19 mouse cellular contexts compared by ENCODE assay signal in genomic region chr19:41086289-41086688, GRCm38 (mm10). TPM values are rescaled to one million over a fixed set of nuclear protein-coding genes. Genes with fewer than 3 reads are reported as not detected.
A peak's percentile ranks its signal among the peaks of the same experiment; 100 is the strongest.
DNase-seq lines count a peak whose midpoint lies in the region; ATAC-seq lines count a peak whose summit lies in the region.
"Had no signal": no experiment of that assay in that cellular context is flagged by ENCODE, and none has a peak within 500 bp of the region (broad histone marks: within the 10 kb centered on the region; RNA-seq: fewer than 3 reads in every experiment).

No protein-coding gene starts in this region.

- WGBS in forebrain, embryonic 11.5 days = 89% methylated on average over 6 of the region's 6 CpGs
- 81% methylated on average over 6 of the region's 6 CpGs for WGBS in forebrain, embryonic 12.5 days
- 84% methylated on average over 6 of the region's 6 CpGs for WGBS in neural tube, embryonic 11.5 days

- no peak overlapping the region for H3K4me3 ChIP-seq in forebrain, embryonic 11.5 days (ENCODE audit: low read depth, low read length)
- H3K4me3 ChIP-seq in forebrain, embryonic 12.5 days (replicated peaks) = no peak overlapping the region
- H3K4me3 ChIP-seq in neural tube, embryonic 11.5 days (ENCODE audit: low read depth, low read length) = no peak overlapping the region
- H3K4me3 ChIP-seq: embryonic facial prominence, embryonic 12.5 days; liver, embryonic 13.5 days had no signal

- H3K36me3 ChIP-seq in forebrain, embryonic 11.5 days (ENCODE audit: control insufficient read depth, insufficient read depth, low read length) = no peaks in the 10 kb centered on the region
- H3K36me3 ChIP-seq in forebrain, embryonic 12.5 days (replicated peaks) = no peaks in the 10 kb centered on the region
- no peaks in the 10 kb centered on the region for H3K36me3 ChIP-seq in neural tube, embryonic 11.5 days (ENCODE audit: control insufficient read depth, insufficient read depth, low read length)
- H3K36me3 ChIP-seq: embryonic facial prominence, embryonic 12.5 days; liver, embryonic 13.5 days had no signal

- H3K9ac ChIP-seq in forebrain, embryonic 11.5 days (ENCODE audit: low read length) = no peak overlapping the region
- no peak overlapping the region for H3K9ac ChIP-seq in forebrain, embryonic 12.5 days
- no peak overlapping the region for H3K9ac ChIP-seq in neural tube, embryonic 11.5 days (ENCODE audit: low read length)
- H3K9ac ChIP-seq: embryonic facial prominence, embryonic 12.5 days; liver, embryonic 13.5 days had no signal

- no peak overlapping the region for H3K27ac ChIP-seq in forebrain, embryonic 11.5 days (ENCODE audit: low read depth, low read length)
- H3K27ac ChIP-seq in forebrain, embryonic 12.5 days = no peak overlapping the region
- H3K27ac ChIP-seq in neural tube, embryonic 11.5 days (ENCODE audit: low read depth, low read length) = no peak overlapping the region
- H3K27ac ChIP-seq: embryonic facial prominence, embryonic 12.5 days; hindbrain, postnatal 0 days; liver, embryonic 13.5 days had no signal

- H3K27me3 ChIP-seq in forebrain, embryonic 11.5 days (ENCODE audit: control insufficient read depth, insufficient read depth, low read length) = no peaks in the 10 kb centered on the region
- peaks cover 28% of the 10 kb centered on the region for H3K27me3 ChIP-seq in forebrain, embryonic 12.5 days
- no peaks in the 10 kb centered on the region for H3K27me3 ChIP-seq in neural tube, embryonic 11.5 days (ENCODE audit: control insufficient read depth, insufficient read depth, low read length)

- H3K4me2 ChIP-seq in forebrain, embryonic 11.5 days (ENCODE audit: low read depth, low read length, severe bottlenecking) = no peak overlapping the region
- H3K4me2 ChIP-seq in forebrain, embryonic 12.5 days = no peak overlapping the region
- no peak overlapping the region for H3K4me2 ChIP-seq in neural tube, embryonic 11.5 days (ENCODE audit: low read depth)
- H3K4me2 ChIP-seq: embryonic facial prominence, embryonic 12.5 days; liver, embryonic 13.5 days had no signal

- no peak for DNase-seq in forebrain, embryonic 11.5 days (ENCODE audit: low spot score)
- DNase-seq in layer of hippocampus, adult 11-12 months (ENCODE audit: low spot score) = peak; percentile 63
- no peak for DNase-seq in layer of hippocampus, postnatal 10 days (ENCODE audit: low spot score in 2 of 2)
- DNase-seq in neural tube, embryonic 11.5 days (ENCODE audit: low spot score) = no peak
- no peak for DNase-seq in neural tube, embryonic 10.5 days (ENCODE audit: extremely low spot score, low spot score)
- peak; percentile 52 for DNase-seq in telencephalon, adult 2 months (ENCODE audit: low read depth, low spot score)

- H3K9me3 ChIP-seq in forebrain, embryonic 11.5 days (ENCODE audit: control insufficient read depth, low read length) = no peaks in the 10 kb centered on the region
- no peaks in the 10 kb centered on the region for H3K9me3 ChIP-seq in forebrain, embryonic 12.5 days
- H3K9me3 ChIP-seq in neural tube, embryonic 11.5 days (ENCODE audit: control insufficient read depth, low read length) = no peaks in the 10 kb centered on the region
- H3K9me3 ChIP-seq: embryonic facial prominence, embryonic 12.5 days; liver, embryonic 13.5 days had no signal

- peak; percentile 13; the same call in 1 of the 2 replicates for ATAC-seq in forebrain, embryonic 11.5 days (replicated peaks; ENCODE audit: low FRiP score)
- no peak for ATAC-seq in forebrain, embryonic 12.5 days (ENCODE audit: low FRiP score)
- ATAC-seq in neural tube, embryonic 11.5 days (ENCODE audit: insufficient read depth, low FRiP score, low TSS enrichment) = 0 out of 2 replicates have a peak, but pooled peaks have one; percentile 18
- no peak for ATAC-seq in megakaryocyte progenitor cell, adult 5-6 weeks (replicated peaks; ENCODE audit: poor library complexity)

- H3K4me1 ChIP-seq in forebrain, embryonic 11.5 days (replicated peaks; ENCODE audit: control insufficient read depth, insufficient read depth, low read length) = no peaks in the 10 kb centered on the region
- peaks cover 16% of the 10 kb centered on the region for H3K4me1 ChIP-seq in forebrain, embryonic 12.5 days
- H3K4me1 ChIP-seq in neural tube, embryonic 11.5 days (ENCODE audit: control insufficient read depth, insufficient read depth, low read length) = 0 out of 2 replicates have a peak, but pooled peaks cover 3% of the 10 kb centered on the region
- H3K4me1 ChIP-seq: liver, embryonic 13.5 days had no signal

RNA-seq across cellular contexts. Expression of gene Opalin, which starts 9.4 kb away (rescaled TPM):
- not detected in 2 replicates for polyA plus RNA-seq in forebrain, embryonic 11.5 days (2014; fragmentation: Nextera tagmentation; extraction: Ambion mirVana)
- polyA plus RNA-seq in forebrain, embryonic 12.5 days (2016; fragmentation: Nextera tagmentation; extraction: Ambion mirVana) = not detected in 2 replicates
- under 1 TPM; 0.33 to 0.41 TPM for total RNA-seq in layer of hippocampus, postnatal 10 days (2021)
- polyA plus RNA-seq in neural tube, embryonic 11.5 days (2014; fragmentation: Nextera tagmentation; extraction: Ambion mirVana) = not detected in 2 replicates
- not detected in 2 replicates for total RNA-seq in megakaryocyte progenitor cell, adult 5-6 weeks (2015)
- total RNA-seq in megakaryocyte progenitor cell, adult 5-6 weeks (2017) = not detected in 2 replicates
- total RNA-seq: adrenal gland, postnatal 25 days; gastrocnemius, postnatal 10 days; heart, postnatal 10 days; hindbrain, postnatal 0 days; neutrophil, adult 5-6 weeks had no signal
- polyA plus RNA-seq: embryonic facial prominence, embryonic 12.5 days; hindbrain, postnatal 0 days; kidney, adult 2 months; limb, embryonic 11.5 days; liver, embryonic 13.5 days; testis, adult 2 months had no signal

RNA-seq across cellular contexts. Expression of gene Dntt, which starts 57.2 kb away (rescaled TPM):
- not detected in 2 replicates for polyA plus RNA-seq in forebrain, embryonic 11.5 days (2014; fragmentation: Nextera tagmentation; extraction: Ambion mirVana)
- not detected in 2 replicates for polyA plus RNA-seq in forebrain, embryonic 12.5 days (2016; fragmentation: Nextera tagmentation; extraction: Ambion mirVana)
- under 1 TPM; 0.16 to 0.30 TPM for total RNA-seq in layer of hippocampus, postnatal 10 days (2021)
- 0.17 TPM in 1 of 2 replicates, not detected in the other for polyA plus RNA-seq in neural tube, embryonic 11.5 days (2014; fragmentation: Nextera tagmentation; extraction: Ambion mirVana)
- total RNA-seq in megakaryocyte progenitor cell, adult 5-6 weeks (2015) = 5.7 and 18.3 TPM in 2 replicates
- 10.0 and 29.0 TPM in 2 replicates for total RNA-seq in megakaryocyte progenitor cell, adult 5-6 weeks (2017)
- total RNA-seq: adrenal gland, postnatal 25 days; hindbrain, postnatal 0 days; left cerebral cortex, adult 18-20 months; neutrophil, adult 5-6 weeks had no signal
- polyA plus RNA-seq: embryonic facial prominence, embryonic 12.5 days; limb, embryonic 11.5 days had no signal

Comparison
In these comparisons a context has a peak if more than half of its experiments do, and no peak if none do; other contexts are left out.
1. ATAC-seq: peak in forebrain, embryonic 11.5 days (single experiment) and neural tube, embryonic 11.5 days (single experiment); none in forebrain, embryonic 12.5 days (single experiment) and megakaryocyte progenitor cell, adult 5-6 weeks (single experiment).
2. DNase-seq: peak in layer of hippocampus, adult 11-12 months (single experiment) and telencephalon, adult 2 months (single experiment); none in forebrain, embryonic 11.5 days (single experiment), layer of hippocampus, postnatal 10 days (0 of 2), neural tube, embryonic 11.5 days (single experiment) and neural tube, embryonic 10.5 days (single experiment).